13 mouse cellular contexts compared by ENCODE assay signal in genomic region chr10:116645108-116645507, GRCm38 (mm10).
"Had no signal": no experiment of that assay in that cellular context is flagged by ENCODE, and none has a peak within 500 bp of the region (broad histone marks: within the 10 kb centered on the region; RNA-seq: fewer than 3 reads in every experiment).

No protein-coding gene starts in this region.

- H3K36me3 ChIP-seq: kidney, embryonic 15.5 days; limb, embryonic 13.5 days; liver, embryonic 13.5 days; stomach, embryonic 15.5 days had no signal

- H3K4me1 ChIP-seq: kidney, embryonic 15.5 days; limb, embryonic 13.5 days; liver, embryonic 13.5 days; stomach, embryonic 15.5 days had no signal

- H3K4me3 ChIP-seq: kidney, embryonic 15.5 days; limb, embryonic 13.5 days; liver, embryonic 13.5 days; stomach, embryonic 15.5 days had no signal

- H3K9ac ChIP-seq: kidney, embryonic 15.5 days; limb, embryonic 13.5 days; liver, embryonic 13.5 days; stomach, embryonic 15.5 days had no signal

- DNase-seq: kidney, adult 11 months; kidney, adult 8-10 months; kidney, postnatal 14 days; kidney, postnatal 4 days; left cerebral cortex, postnatal 4 days; liver, embryonic 13.5 days; lung, adult 2 months; lung, postnatal 14 days; lung, postnatal 4 days; thymus, postnatal 25 days had no signal

- H3K27ac ChIP-seq: kidney, embryonic 15.5 days; limb, embryonic 13.5 days; liver, embryonic 13.5 days; stomach, embryonic 15.5 days had no signal

- H3K27me3 ChIP-seq: kidney, embryonic 15.5 days; limb, embryonic 13.5 days; liver, embryonic 13.5 days; stomach, embryonic 15.5 days had no signal

- H3K9me3 ChIP-seq: kidney, embryonic 15.5 days; limb, embryonic 13.5 days; liver, embryonic 13.5 days; stomach, embryonic 15.5 days had no signal

- H3K4me2 ChIP-seq: kidney, embryonic 15.5 days; limb, embryonic 13.5 days; liver, embryonic 13.5 days; stomach, embryonic 15.5 days had no signal
